Mouse (Mus musculus) midbrain, embryonic 10.5 days (tissue): ENCODE measurements around the gene Tubgcp2. TPM values are rescaled to one million over a fixed set of nuclear protein-coding genes. Genes with fewer than 3 reads are reported as not detected.
A peak's percentile ranks its signal among the peaks of the same experiment; 100 is the strongest.

Source experiments
- DNase-seq: peaks from one replicate; pipeline ENCODE4 v3.0.0-alpha.2; 2017; ENCODE audit warnings: low spot score
- H3K27ac ChIP-seq: fragments of 300-500 bp; sonication (generic); replicated peaks from 2 replicates; pipeline ENCODE4 v1.5.1; 2016; ENCODE audit warnings: mild to moderate bottlenecking
- H3K27me3 ChIP-seq: fragments of 300-500 bp; sonication (generic); 2 replicates; pipeline ENCODE4 v1.6.1; 2016; ENCODE audit warnings: low read depth, mild to moderate bottlenecking; ENCODE audit not compliant: poor library complexity, severe bottlenecking
- H3K36me3 ChIP-seq: fragments of 300-500 bp; sonication (generic); 2 replicates; pipeline ENCODE4 v1.6.1; 2016; ENCODE audit warnings: mild to moderate bottlenecking, moderate library complexity
- H3K4me1 ChIP-seq: fragments of 300-500 bp; sonication (generic); 2 replicates; pipeline ENCODE4 v1.6.1; 2016
- H3K4me3 ChIP-seq: fragments of 300-500 bp; sonication (generic); 2 replicates; pipeline ENCODE4 v1.5.1; 2016; ENCODE audit warnings: mild to moderate bottlenecking, moderate library complexity
- H3K9me3 ChIP-seq: fragments of 300-500 bp; sonication (generic); replicated peaks from 2 replicates; pipeline ENCODE4 v1.6.1; 2016; ENCODE audit warnings: mild to moderate bottlenecking
- WGBS: fragments of 180-500 bp; shearing (Covaris S2); methylation state at CpG from one replicate; pipeline ENCODE4 v1.1.7; 2016; 5-methylcytosine and 5-hydroxymethylcytosine counted together
- polyA plus RNA-seq: library from polyadenylated mRNA; unstranded; fragments of >200 nt; fragmentation: Nextera tagmentation; extraction: Ambion mirVana; gene quantifications from 2 replicates; pipeline ENCODE4 v1.2.1, GENCODE M21; 2016

Gene Tubgcp2
- polyA plus RNA-seq: 74.0 and 80.0 TPM in 2 replicates

DNA sequence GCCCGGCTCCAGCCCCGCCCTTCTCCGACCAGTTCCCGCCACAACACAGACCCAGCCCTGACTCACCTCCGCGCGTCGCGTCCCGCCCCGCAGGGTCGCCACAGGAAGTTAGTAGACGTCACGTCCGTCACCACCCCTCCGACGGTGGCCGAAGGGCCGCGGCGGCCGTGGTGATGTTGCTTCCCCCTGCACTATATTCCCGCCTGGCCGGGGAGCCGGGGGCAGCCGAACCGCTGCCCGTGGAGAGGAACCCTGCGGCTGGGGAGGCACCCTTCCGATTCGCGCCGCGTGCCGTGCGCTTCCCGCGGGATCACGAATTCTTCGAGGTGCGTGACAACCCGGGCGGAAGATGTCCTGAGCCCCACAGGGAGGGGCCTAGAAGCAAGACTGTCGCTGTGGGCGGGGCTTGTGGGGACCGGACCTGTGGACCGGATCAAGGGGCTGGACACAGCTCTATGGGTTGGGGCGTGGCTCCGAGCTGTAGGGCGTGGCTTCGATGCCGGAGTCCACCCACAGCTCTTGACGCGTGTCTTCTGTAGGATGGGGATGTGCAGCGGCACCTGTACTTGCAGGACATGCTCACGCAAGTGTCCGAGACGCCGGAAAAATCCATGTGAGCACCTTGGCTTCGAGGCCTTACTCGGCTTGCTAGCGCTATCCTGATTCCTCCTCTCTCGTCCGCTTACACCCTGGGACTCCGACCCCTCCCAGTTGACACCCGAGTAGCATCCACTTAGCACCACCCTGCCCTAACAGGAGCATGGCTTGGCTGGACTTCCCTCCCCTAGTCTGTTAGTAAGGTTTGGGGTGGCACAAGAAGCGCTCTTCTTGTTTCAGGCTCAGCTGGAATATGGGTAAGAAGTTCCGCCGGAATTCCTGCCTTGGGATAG lies at the start of gene Tubgcp2, which contains the start of gene Zfp511:
Gene Tubgcp2 (minus strand): TSS at position 389 of the 890 bp plus-strand sequence.
Gene Zfp511 (plus strand): TSS at position 111 of the 890 bp plus-strand sequence.
- Histone ChIP-seq H3K36me3 (peaks cover 54% of the 10 kb centered on the region), H3K4me1 (peaks cover 29% of the 10 kb centered on the region), H3K9me3 (no peaks in the 10 kb centered on the region), H3K27ac (peak within 1 kb of the TSS; percentile 95), H3K4me3 (peak within 1 kb of the TSS; percentile 74), H3K27me3 (peaks cover 24% of the 10 kb centered on the region; the same call in 1 of the 2 replicates)
- DNase-seq: peak; percentile 96
- 2% methylated on average over 69 of the region's 69 CpGs for WGBS

DNA sequence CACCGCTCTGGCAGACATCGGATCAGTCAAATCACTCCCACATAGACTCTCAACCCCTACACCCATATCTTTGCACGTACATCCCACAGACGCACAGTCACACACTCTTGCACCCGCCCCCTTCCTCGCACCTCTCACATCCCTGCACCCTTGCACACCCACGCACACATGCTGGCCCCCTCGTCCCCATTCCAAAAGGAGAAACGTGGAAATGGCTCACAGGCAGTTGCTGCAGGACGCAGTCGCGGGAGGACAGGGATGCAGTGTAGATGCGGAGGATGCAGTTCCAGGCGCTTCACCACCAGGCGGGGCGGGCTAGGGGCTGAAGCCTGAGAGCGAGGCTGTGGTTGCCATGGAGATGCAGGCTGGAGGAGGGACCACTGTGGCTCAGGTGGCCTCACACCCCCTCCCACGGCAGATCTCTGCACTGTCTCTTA lies 45.8 kb upstream of the Tubgcp2 start, which contains the start of gene Caly:
Gene Caly (minus strand): TSS at position 307 of the 437 bp plus-strand sequence.
- Histone ChIP-seq H3K4me1 (peaks cover 35% of the 10 kb centered on the region), H3K36me3 (no peaks in the 10 kb centered on the region), H3K4me3 (peak within 1 kb of the TSS; percentile 49), H3K9me3 (no peaks in the 10 kb centered on the region), H3K27me3 (peaks cover 53% of the 10 kb centered on the region), H3K27ac (0 out of 2 replicates have a peak within 1 kb of the TSS, but pooled peaks have one; percentile 1)
- WGBS: 6% methylated on average over 18 of the region's 18 CpGs
- peak; percentile 81 for DNase-seq

DNA sequence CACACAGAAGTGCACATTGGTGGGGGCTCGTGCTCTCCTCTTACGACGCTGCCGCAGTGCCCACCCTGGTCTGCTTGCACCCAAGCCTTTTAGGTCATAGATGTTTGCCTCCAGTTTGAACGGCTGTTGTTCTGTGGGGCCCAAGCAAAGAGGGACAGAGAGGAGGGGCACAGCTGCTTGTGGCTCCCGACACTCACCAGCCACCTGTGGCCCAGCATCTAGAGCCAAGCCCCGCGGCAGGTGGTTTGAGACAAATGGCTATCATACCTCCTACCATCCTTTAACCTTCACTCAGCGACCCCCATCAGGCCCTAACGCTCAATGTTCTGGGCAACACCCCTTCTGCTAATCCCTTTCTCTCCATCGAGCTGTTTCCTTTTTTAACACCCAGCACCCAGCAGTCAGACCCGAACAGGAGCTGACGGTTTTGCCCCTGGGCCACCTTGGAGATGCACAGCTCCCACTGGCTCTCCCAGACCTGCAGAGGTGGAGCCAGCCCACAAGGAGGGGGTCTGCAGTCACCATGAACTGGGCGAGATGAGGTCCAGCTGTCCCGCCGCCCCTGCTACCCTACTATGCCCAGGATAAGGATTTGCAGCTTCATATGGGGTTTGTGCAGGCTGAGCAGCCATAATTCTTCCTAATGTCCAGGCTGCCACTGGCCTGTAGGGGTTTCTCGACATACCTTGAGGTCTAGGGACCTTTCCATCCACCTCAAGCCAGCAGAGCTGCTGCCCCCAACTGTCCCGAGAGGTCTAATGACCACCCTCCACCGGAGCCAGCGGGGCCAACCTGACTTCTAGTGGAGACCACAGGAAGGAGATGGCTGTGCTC lies 45.2 kb upstream of the Tubgcp2 start:
- H3K9me3 ChIP-seq: no peaks in the 10 kb centered on the region
- H3K4me1 ChIP-seq: peaks cover 35% of the 10 kb centered on the region
- 0 out of 2 replicates have a peak overlapping the region, but pooled peaks have one; percentile 1 for H3K27ac ChIP-seq
- no peak for DNase-seq
- H3K27me3 ChIP-seq: peaks cover 53% of the 10 kb centered on the region
- no peaks in the 10 kb centered on the region for H3K36me3 ChIP-seq
- 14% methylated on average over 20 of the region's 20 CpGs for WGBS
- H3K4me3 ChIP-seq: peak overlapping the region; percentile 49

DNA sequence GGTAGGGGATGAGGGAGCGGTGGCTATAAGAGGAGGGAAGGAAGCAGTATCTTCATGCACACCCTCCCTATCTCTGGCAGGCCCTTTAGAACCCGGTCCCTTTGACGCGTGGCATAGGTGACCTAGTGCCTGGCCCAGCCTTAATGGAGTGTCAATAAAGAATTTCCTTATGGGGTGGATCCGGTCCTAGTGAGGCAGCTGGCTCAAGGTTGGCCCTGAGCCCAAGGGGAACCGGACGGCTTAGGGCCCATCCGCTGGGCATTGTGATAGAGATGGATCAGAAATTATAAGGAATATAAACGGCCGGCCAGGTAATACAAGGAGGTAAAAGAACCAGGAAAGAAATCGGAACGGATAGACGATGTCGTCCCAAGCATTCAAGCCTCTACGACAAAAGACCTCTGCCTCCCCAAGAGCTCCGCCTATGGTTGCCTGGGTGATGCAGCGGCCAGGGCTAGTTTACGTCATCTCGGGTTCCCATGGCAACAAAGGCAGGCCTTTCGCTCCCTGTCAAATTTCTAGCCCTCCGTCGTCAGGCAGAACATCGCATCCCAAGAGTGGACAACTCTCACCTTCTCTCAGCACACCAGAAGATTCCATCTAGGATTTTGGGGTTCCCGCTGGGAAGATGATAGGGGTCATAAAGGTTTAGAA lies 44.2 kb upstream of the Tubgcp2 start:
- H3K9me3 ChIP-seq: no peaks in the 10 kb centered on the region
- peak; percentile 91 for DNase-seq
- WGBS: 4% methylated on average over 24 of the region's 24 CpGs
- no peaks in the 10 kb centered on the region for H3K36me3 ChIP-seq
- peak overlapping the region; percentile 70 for H3K27ac ChIP-seq
- H3K27me3 ChIP-seq: peaks cover 53% of the 10 kb centered on the region
- peaks cover 35% of the 10 kb centered on the region for H3K4me1 ChIP-seq
- H3K4me3 ChIP-seq: peak overlapping the region; percentile 49

DNA sequence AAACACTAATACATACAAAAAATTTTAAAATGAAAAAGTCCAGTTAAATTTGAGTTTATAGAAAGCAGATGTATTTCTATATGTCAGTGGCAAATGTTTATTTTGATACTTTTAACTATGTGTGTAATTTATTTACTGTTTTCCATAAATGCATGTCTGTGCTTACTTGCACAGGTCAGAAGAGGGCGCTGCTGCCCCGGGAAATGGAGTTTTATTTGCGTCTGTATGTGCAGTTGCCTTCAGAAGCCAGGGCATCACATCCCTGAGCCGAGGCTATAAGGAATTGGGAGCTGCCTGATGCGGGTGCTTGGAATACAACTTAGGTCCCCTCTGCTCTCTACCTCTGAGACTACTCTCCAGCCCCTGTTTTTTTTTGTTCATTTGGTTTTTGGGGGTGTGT lies 42.2 kb upstream of the Tubgcp2 start:
- Histone ChIP-seq H3K36me3 (no peaks in the 10 kb centered on the region), H3K27ac (no peak overlapping the region), H3K27me3 (peaks cover 51% of the 10 kb centered on the region), H3K9me3 (no peaks in the 10 kb centered on the region), H3K4me3 (no peak overlapping the region), H3K4me1 (peaks cover 35% of the 10 kb centered on the region)
- 7% methylated on average over 5 of the region's 5 CpGs for WGBS
- DNase-seq: peak; percentile 73

DNA sequence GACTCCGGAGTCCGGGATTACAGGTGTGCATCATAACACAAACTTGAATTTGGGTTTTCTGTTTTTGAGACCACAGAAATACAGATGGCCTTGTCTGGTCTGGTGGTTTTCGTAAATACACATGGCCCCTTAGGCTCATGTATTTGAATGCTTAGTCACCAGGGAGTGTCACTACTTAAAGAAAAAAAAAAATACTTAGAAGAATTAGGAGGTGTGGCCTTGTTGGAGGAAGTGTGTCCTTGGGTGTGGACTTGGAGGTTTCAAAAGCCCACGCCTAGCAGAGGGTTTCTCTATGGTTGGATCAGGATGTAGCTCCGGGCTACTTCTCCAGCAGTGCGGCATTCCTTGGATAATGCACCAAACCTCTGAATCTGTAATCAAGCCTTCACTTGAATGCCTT lies 41.2 kb upstream of the Tubgcp2 start:
- H3K9me3 ChIP-seq: no peaks in the 10 kb centered on the region
- 87% methylated on average over 6 of the region's 6 CpGs for WGBS
- no peaks in the 10 kb centered on the region for H3K36me3 ChIP-seq
- H3K27me3 ChIP-seq: peaks cover 55% of the 10 kb centered on the region
- H3K27ac ChIP-seq: no peak overlapping the region
- H3K4me3 ChIP-seq: no peak overlapping the region
- H3K4me1 ChIP-seq: peaks cover 29% of the 10 kb centered on the region
- DNase-seq: no peak

DNA sequence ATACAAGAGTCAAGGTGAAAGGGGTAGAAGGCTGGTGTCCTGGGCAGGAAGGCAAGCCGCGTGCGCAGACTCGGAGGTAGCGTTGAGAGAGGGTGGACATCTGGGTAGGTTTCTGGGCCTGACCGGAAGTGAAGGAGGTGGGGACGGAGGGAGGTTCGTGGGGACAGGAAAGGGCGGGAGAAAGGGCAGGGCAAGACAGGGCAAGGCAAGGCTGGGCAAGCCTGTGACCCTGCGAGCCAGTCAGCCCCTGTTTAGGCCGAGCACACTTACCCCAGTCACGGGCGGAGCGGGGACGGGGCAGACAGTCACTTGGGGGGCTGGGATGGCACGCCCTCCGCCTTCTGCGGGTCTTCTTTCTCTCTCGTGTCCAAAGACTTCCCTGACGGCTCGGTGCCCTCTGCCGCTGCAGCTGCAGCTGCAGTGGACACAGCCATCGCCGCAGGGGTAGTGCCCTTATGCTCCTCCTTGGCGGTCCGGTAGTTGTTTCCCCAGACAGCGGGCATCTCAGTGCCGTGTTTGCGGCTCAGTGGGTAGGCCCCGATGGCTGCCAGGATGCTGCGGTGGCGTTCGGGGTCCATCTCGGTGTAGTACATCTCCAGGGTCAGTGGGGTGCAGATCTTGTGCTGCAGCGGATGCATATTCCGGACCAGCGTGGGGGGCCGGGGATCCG lies 33.7 kb upstream of the Tubgcp2 start:
- Histone ChIP-seq H3K27ac (peak overlapping the region; percentile 65), H3K36me3 (no peaks in the 10 kb centered on the region), H3K4me1 (peaks cover 10% of the 10 kb centered on the region), H3K4me3 (peak overlapping the region; percentile 44), H3K9me3 (no peaks in the 10 kb centered on the region), H3K27me3 (peaks cover 90% of the 10 kb centered on the region)
- peak; percentile 45 for DNase-seq
- WGBS: 33% methylated on average over 39 of the region's 39 CpGs

DNA sequence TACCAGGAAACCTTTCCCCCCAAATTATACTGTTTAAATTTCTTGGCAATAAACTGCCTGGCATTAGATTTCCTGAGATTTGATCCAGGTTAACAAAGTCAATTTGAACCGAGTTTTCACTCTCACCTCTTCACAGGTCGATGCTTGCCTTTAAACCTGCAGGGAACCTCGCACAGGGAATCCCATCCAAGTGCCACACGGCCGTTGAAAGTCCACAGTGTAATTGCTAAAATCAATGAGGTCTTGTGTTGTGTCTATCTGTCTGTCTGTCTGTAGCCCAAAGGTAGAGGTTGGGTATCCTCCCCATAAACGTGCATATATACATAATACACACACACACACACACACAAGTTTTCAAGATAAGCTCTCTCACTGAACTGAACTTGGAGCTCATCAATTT lies 30.9 kb upstream of the Tubgcp2 start:
- DNase-seq: no peak
- H3K4me1 ChIP-seq: peaks cover 24% of the 10 kb centered on the region
- H3K27me3 ChIP-seq: peaks cover 100% of the 10 kb centered on the region
- H3K4me3 ChIP-seq: no peak overlapping the region
- WGBS: 72% methylated on average over 6 of the region's 6 CpGs
- H3K9me3 ChIP-seq: no peaks in the 10 kb centered on the region
- H3K36me3 ChIP-seq: no peaks in the 10 kb centered on the region
- no peak overlapping the region for H3K27ac ChIP-seq

DNA sequence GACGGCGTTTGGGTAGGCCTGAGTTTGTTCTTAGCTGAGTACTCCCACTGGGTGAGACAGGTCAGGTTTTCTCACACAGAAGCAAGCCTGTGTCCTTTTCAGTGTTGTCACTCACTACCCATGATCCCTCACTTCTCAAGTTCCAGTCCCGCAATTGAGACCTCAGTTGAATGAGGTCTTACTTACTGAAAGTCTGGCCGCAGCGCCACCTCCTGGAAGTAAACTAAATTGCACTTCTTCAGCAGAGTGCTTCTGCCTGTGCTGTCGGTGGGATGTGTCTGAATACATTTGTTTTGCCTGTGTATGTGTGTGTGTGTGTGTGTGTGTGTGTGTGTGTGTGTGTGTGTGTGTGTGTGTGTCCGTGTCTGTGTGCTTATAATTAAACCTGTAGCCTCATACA lies 26.6 kb upstream of the Tubgcp2 start:
- Histone ChIP-seq H3K27ac (no peak overlapping the region), H3K4me3 (no peak overlapping the region), H3K36me3 (no peaks in the 10 kb centered on the region), H3K27me3 (peaks cover 100% of the 10 kb centered on the region), H3K9me3 (no peaks in the 10 kb centered on the region), H3K4me1 (peaks cover 59% of the 10 kb centered on the region)
- WGBS: 16% methylated on average over 7 of the region's 7 CpGs
- DNase-seq: peak; percentile 71

DNA sequence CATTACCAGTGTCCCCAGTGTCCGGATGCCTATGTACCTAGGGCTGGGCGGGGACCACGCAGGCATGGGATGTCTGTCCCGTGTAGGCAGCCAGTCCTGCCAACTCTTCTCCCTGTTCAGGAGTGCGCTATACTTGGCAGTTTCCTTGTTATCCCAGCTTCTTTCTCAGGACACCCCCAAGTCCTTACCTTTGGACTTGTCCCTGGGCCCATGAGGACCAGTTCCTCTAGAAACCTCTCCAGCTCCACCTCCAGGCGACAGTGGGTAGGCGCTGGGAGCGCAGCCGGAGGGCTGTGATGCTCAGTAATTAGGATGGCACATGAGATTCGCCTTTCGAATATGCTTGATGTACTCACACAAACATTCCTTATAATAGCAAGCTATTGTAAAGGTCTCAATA lies 25.8 kb upstream of the Tubgcp2 start:
- no peaks in the 10 kb centered on the region for H3K36me3 ChIP-seq
- peak overlapping the region; percentile 52 for H3K4me3 ChIP-seq
- H3K27ac ChIP-seq: no peak overlapping the region
- 9% methylated on average over 11 of the region's 11 CpGs for WGBS
- H3K4me1 ChIP-seq: peaks cover 67% of the 10 kb centered on the region
- peak; percentile 52 for DNase-seq
- peaks cover 100% of the 10 kb centered on the region for H3K27me3 ChIP-seq
- H3K9me3 ChIP-seq: no peaks in the 10 kb centered on the region

DNA sequence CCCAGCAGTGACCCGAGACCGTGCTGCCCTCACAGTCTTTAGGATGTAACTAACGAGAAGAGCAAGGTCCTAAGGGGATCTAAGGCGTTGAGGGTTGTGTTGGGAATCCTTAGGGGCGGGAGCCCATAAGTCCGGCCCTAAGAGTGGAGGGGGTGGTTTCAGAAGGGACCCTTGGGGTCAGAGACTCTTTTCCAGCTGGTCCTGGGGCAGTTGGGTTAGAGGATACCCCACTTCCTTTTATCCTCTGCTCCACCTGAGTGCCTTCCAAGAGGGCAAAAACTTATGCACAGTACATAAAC lies 25.3 kb upstream of the Tubgcp2 start:
- Histone ChIP-seq H3K4me1 (peaks cover 72% of the 10 kb centered on the region), H3K27me3 (peaks cover 100% of the 10 kb centered on the region), H3K27ac (peak overlapping the region; percentile 81), H3K9me3 (no peaks in the 10 kb centered on the region), H3K36me3 (no peaks in the 10 kb centered on the region), H3K4me3 (peak overlapping the region; percentile 52)
- peak; percentile 25 for DNase-seq
- under 1% methylated on average over 6 of the region's 6 CpGs for WGBS
